Mouse (Mus musculus) liver, adult 2 months (tissue): ENCODE results near the gene Akt3. TPM values are rescaled to one million over a fixed set of nuclear protein-coding genes. Genes with fewer than 3 reads are reported as not detected.

Experiments
- DNase-seq: peaks from one replicate; pipeline ENCODE4 v3.0.0-alpha.2; 2011; ENCODE audit warnings: low read depth, low spot score; ENCODE audit errors: extremely low read depth
- H3K27ac ChIP-seq: fragments of 200-500 bp; replicated peaks from 2 replicates; pipeline ENCODE4 v1.5.1; 2012; ENCODE audit warnings: low read depth, mild to moderate bottlenecking, control low read depth, inconsistent platforms, low read length; ENCODE audit not compliant: insufficient read depth
- H3K27me3 ChIP-seq: fragments of 200-500 bp; 2 replicates; pipeline ENCODE4 v1.6.1; 2012; ENCODE audit warnings: mild to moderate bottlenecking, moderate library complexity, low read length, inconsistent platforms; ENCODE audit not compliant: control insufficient read depth, insufficient read depth
- H3K36me3 ChIP-seq: fragments of 200-500 bp; 2 replicates; pipeline ENCODE4 v1.6.1; 2012; ENCODE audit warnings: low read length, inconsistent platforms; ENCODE audit not compliant: control insufficient read depth, insufficient read depth
- H3K4me1 ChIP-seq: fragments of 200-500 bp; 2 replicates; pipeline ENCODE4 v1.6.1; 2011; ENCODE audit warnings: low read length; ENCODE audit not compliant: control insufficient read depth, insufficient read depth
- H3K4me3 ChIP-seq: fragments of 200-500 bp; 2 replicates; pipeline ENCODE4 v1.5.1; 2011; ENCODE audit warnings: low read depth, mild to moderate bottlenecking, control low read depth, low read length, moderate library complexity; ENCODE audit not compliant: insufficient read depth
- H3K79me2 ChIP-seq: fragments of 200-500 bp; 2 replicates; pipeline ENCODE4 v1.6.1; 2012; ENCODE audit warnings: inconsistent platforms, mild to moderate bottlenecking, low read length, moderate library complexity; ENCODE audit not compliant: control insufficient read depth, insufficient read depth
- H3K9ac ChIP-seq: fragments of 200-500 bp; 2 replicates; pipeline ENCODE4 v1.6.1; 2012; ENCODE audit warnings: low read depth, mild to moderate bottlenecking, control low read depth, inconsistent platforms, low read length
- CTCF ChIP-seq: fragments of 200-500 bp; IDR thresholded peaks from 2 replicates; pipeline ENCODE4 v1.5.1; 2011; ENCODE audit warnings: low read depth, low read length, control low read depth
- POLR2A ChIP-seq: fragments of 200-500 bp; IDR thresholded peaks from 2 replicates; pipeline ENCODE4 v1.6.1; 2011; ENCODE audit warnings: low read length, control low read depth; ENCODE audit not compliant: insufficient read depth; ENCODE audit errors: extremely low read depth
- WGBS: fragments of 180-500 bp; shearing (Covaris S2); methylation state at CpG from one replicate; pipeline ENCODE4 v1.1.7; 2018; 5-methylcytosine and 5-hydroxymethylcytosine counted together
- polyA plus RNA-seq: library from polyadenylated mRNA; depleted of rRNA; stranded (reverse); fragments of >200 nt; gene quantifications from 2 replicates; pipeline ENCODE4 v1.2.3, GENCODE M21; 2012
- total RNA-seq: library from RNA; depleted of rRNA; stranded (reverse); fragments of >200 nt; gene quantifications from 2 replicates; pipeline ENCODE4 v1.2.3, GENCODE M21; 2014

Gene Akt3
- total and polyA plus RNA-seq, 2 experiments: 0.69 to 2.9 TPM

DNA sequence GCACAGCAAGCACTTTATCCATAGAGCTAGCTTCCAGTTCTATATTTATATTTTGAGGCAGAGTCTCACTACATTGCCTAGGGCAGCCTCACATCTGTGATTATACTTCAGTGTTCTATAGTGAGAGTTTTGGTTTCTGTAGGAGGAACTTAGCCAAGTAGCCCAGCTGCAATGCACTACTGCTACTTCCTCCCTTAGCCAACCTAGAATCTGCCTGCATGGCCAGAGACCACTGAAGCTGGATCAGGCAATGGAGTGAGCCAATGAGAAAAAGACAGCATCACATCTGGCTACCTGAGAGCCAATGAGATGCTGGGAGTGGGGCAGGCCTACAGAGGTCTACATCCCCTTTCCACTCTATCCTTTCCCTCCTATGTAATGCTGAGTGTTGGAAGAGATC is 192.3 kb downstream of the Akt3 start:
- TF ChIP-seq POLR2A (no peak), CTCF (no peak)
- Histone ChIP-seq H3K27me3 (no peaks in the 10 kb centered on the region), H3K4me3 (no peak overlapping the region), H3K79me2 (no peaks in the 10 kb centered on the region), H3K4me1 (no peaks in the 10 kb centered on the region), H3K27ac (no peak overlapping the region), H3K9ac (no peak overlapping the region), H3K36me3 (no peaks in the 10 kb centered on the region)
- DNase-seq: no peak

DNA sequence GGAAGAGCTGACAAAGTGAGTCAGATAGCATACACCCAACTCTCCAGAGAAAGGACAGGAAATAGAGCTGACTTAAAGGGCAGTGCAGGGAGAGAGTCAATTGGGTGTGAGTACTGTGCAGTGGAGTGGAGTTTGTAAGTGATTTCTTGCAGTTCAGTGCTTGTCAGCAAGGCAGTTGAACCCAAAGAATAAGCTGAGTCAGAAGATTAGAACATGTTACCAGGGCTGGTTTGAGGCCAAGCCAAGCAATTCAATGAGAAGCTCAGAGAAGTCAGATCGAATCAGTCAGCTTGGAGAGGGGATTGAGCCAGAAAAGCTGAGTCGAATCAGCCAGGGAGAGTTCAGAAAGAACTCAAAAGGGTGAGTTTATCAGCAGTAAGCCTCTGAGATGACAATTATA is 196.2 kb downstream of the Akt3 start:
- no peak overlapping the region for H3K4me3 ChIP-seq
- DNase-seq: no peak
- TF ChIP-seq POLR2A: no peak
- no peak for TF ChIP-seq CTCF
- no peak overlapping the region for H3K27ac ChIP-seq
- H3K79me2 ChIP-seq: no peaks in the 10 kb centered on the region
- no peak overlapping the region for H3K9ac ChIP-seq
- no peaks in the 10 kb centered on the region for H3K4me1 ChIP-seq
- no peaks in the 10 kb centered on the region for H3K36me3 ChIP-seq
- no peaks in the 10 kb centered on the region for H3K27me3 ChIP-seq
- 88% methylated on average over 2 of the region's 2 CpGs for WGBS

DNA sequence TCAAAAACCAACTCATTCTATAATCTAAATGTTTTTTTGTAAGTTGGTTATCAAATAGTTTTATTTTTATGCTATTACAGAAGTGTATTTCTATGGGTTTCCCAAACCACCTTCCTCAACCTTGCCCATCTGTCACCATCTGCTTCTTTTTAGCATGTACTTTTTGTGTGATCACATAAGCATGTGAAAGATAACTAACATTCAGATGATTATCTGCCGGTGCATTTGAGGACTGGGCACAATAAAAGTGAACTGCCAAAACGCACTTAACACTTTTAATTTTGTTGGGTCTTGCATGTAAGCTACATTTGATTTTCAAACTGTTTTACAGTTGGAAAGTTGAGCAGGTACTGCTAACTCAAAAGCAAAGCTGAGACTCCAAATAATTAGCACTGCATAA is 203.1 kb downstream of the Akt3 start:
- Histone ChIP-seq H3K79me2 (no peaks in the 10 kb centered on the region), H3K9ac (no peak overlapping the region), H3K36me3 (no peaks in the 10 kb centered on the region), H3K27ac (no peak overlapping the region), H3K4me3 (no peak overlapping the region), H3K4me1 (no peaks in the 10 kb centered on the region), H3K27me3 (no peaks in the 10 kb centered on the region)
- TF ChIP-seq CTCF (no peak), POLR2A (no peak)
- no peak for DNase-seq
- 96% methylated on average over 2 of the region's 2 CpGs for WGBS

DNA sequence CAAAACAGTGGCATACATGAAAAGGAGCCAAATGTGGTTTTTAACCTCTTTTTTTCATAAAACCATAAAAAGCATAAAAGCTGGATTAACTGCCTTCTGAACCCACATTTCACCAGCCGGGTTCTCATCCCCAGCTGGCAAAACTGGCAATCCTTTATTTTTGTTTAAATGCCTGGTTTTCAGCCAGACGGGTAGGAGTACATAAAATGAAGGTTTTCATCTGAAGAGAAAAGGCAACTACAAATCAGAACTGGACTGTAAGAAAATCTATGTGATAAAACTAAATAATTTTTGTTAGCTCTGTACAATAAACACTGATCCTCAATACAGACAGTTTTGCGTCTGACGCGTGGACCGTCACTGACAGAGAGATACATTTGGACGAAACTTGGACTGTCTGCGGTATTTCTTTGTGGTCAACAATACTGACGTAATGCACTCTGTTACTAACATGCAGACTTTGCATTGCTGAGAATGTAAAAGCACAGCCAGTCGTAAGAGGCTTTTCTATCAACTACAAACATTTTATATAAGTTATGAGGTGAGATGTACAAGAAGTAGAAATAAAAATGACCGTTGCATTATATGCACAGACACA is 206.5 kb downstream of the Akt3 start:
- no peaks in the 10 kb centered on the region for H3K36me3 ChIP-seq
- no peak overlapping the region for H3K9ac ChIP-seq
- TF ChIP-seq POLR2A (no peak), CTCF (no peak)
- no peak for DNase-seq
- H3K4me1 ChIP-seq: no peaks in the 10 kb centered on the region
- 94% methylated on average over 11 of the region's 11 CpGs for WGBS
- no peaks in the 10 kb centered on the region for H3K27me3 ChIP-seq
- H3K27ac ChIP-seq: no peak overlapping the region
- no peaks in the 10 kb centered on the region for H3K79me2 ChIP-seq
- no peak overlapping the region for H3K4me3 ChIP-seq

DNA sequence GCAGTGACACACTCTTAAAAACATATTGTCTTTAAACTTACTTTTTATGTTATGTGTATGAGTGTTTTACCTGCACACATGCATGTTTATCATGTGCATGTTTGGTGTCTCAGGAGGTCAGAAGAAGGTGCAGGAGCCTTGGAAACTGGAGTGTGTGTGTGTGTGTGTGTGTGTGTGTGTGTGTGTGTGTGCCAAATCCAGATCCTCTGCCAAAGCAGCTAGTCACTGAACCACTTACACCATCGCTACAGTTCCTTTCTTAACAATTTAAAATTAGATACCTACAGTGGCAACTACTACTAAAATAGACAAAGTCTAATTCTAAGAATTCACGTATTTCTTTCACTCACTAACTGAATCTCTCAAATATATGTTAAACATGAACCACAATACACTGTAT is 209.2 kb downstream of the Akt3 start:
- Histone ChIP-seq H3K79me2 (no peaks in the 10 kb centered on the region), H3K27ac (no peak overlapping the region), H3K4me1 (peaks cover 5% of the 10 kb centered on the region; the same call in 1 of the 2 replicates), H3K4me3 (no peak overlapping the region), H3K9ac (no peak overlapping the region), H3K36me3 (no peaks in the 10 kb centered on the region), H3K27me3 (no peaks in the 10 kb centered on the region)
- DNase-seq: no peak
- no peak for TF ChIP-seq POLR2A
- TF ChIP-seq CTCF: no peak
- WGBS: 83% methylated on average over 2 of the region's 2 CpGs

DNA sequence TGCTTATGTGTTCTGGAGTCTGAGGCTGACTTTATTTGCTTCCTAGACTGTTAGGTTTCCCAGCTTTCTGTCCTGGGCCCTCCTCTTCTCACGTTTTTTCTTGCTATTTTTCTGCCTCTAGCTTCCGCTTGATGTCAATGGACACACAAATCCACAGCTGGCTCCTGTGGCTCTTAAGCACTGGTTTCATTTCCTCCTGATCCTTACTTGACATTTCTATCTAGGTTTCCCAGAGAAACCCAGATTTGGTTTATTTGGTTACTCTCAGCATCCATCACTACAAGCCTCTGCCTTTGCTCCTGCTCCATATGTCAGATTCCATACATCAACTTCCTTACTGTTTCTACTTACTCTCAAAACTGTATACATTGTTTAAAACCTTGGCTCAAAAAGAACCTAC is 211.0 kb downstream of the Akt3 start:
- Histone ChIP-seq H3K4me3 (no peak overlapping the region), H3K36me3 (no peaks in the 10 kb centered on the region), H3K27ac (no peak overlapping the region), H3K9ac (no peak overlapping the region), H3K79me2 (no peaks in the 10 kb centered on the region), H3K27me3 (no peaks in the 10 kb centered on the region), H3K4me1 (peaks cover 5% of the 10 kb centered on the region; the same call in 1 of the 2 replicates)
- no peak for DNase-seq
- WGBS: 85% methylated on average over 2 of the region's 2 CpGs
- TF ChIP-seq CTCF (no peak), POLR2A (no peak)
